Mouse (Mus musculus): ENCODE results near the gene Mrpl4. TPM values are rescaled to one million over a fixed set of nuclear protein-coding genes. Genes with fewer than 3 reads are reported as not detected.

Mrpl4 gene
- total and polyA plus RNA-seq, 3 experiments: 280 to 474 TPM; not detected in 1

- TF ChIP-seq TCF12 (IDR thresholded peaks at IDR 0.05; ENCODE audit: low read depth, low read length): no peak
- no peak for TF ChIP-seq CTCF (IDR thresholded peaks at IDR 0.05 in 2 of 3, conservative IDR thresholded peaks at IDR 0.05 in 1 of 3; ENCODE audit: control insufficient read depth in 1 of 3, insufficient read depth in 1 of 3, low read depth in 2 of 3, low read length in 3 of 3, poor library complexity in 1 of 3, severe bottlenecking in 1 of 3)
- TF ChIP-seq GATA1 (IDR thresholded peaks at IDR 0.05; ENCODE audit: low read depth, low read length): no peak
- TF ChIP-seq POLR2AphosphoS5 (IDR thresholded peaks at IDR 0.05; ENCODE audit: borderline replicate concordance, low read depth, low read length): no peak
- TF ChIP-seq UBTF (IDR thresholded peaks at IDR 0.05; ENCODE audit: borderline replicate concordance, insufficient read depth, low read depth, low read length): no peak
- TF ChIP-seq TBP (IDR thresholded peaks at IDR 0.05; ENCODE audit: low read depth, low read length): no peak
- TF ChIP-seq GABPA (IDR thresholded peaks at IDR 0.05; ENCODE audit: low read depth, low read length): no peak
- Histone ChIP-seq H3K4me1 (ENCODE audit: control insufficient read depth in 1 of 2, insufficient read depth in 2 of 2, low read length in 2 of 2) (peaks cover 10 to 24% of the 10 kb centered on the region in 2 experiments), H3K79me2 (ENCODE audit: control insufficient read depth, insufficient read depth, low read length, poor library complexity) (peaks cover 9% of the 10 kb centered on the region), H3K9me3 (replicated peaks; ENCODE audit: insufficient read depth, low read length) (no peaks in the 10 kb centered on the region), H3K36me3 (ENCODE audit: control insufficient read depth in 1 of 2, insufficient read depth in 2 of 2, low read length in 2 of 2) (peaks cover 3 to 17% of the 10 kb centered on the region in 2 experiments), H3K4me3 (ENCODE audit: control insufficient read depth in 1 of 2, insufficient read depth in 1 of 2, low read depth in 2 of 2, low read length in 2 of 2) (no peak overlapping the region), H3K27me3 (ENCODE audit: control insufficient read depth in 1 of 2, insufficient read depth in 2 of 2, low read length in 2 of 2) (no peaks in the 10 kb centered on the region), H3K9ac (ENCODE audit: control insufficient read depth, low read depth, low read length, poor library complexity, severe bottlenecking) (no peak overlapping the region), H3K27ac (ENCODE audit: control insufficient read depth, low read depth, low read length) (no peak overlapping the region)
- DNase-seq (ENCODE audit: low read depth, low spot score): no peak
Measured at GRCm38 (mm10) chr9:21007313-21007952, 4.9 kb downstream of the Mrpl4 start.

GRCm38 (mm10) chr9:21008007-21008406 is 5.5 kb downstream of the Mrpl4 start:
- H3K27ac ChIP-seq (ENCODE audit: control insufficient read depth, low read depth, low read length): no peak overlapping the region
- TF ChIP-seq CTCF (IDR thresholded peaks at IDR 0.05 in 2 of 3, conservative IDR thresholded peaks at IDR 0.05 in 1 of 3; ENCODE audit: control insufficient read depth in 1 of 3, insufficient read depth in 1 of 3, low read depth in 2 of 3, low read length in 3 of 3, poor library complexity in 1 of 3, severe bottlenecking in 1 of 3) (peak in 1 of 3 experiments; percentile 45; a peak in 2 of 6 replicates), SMC3 (IDR thresholded peaks at IDR 0.05; ENCODE audit: low read depth, low read length) (no peak)
- DNase-seq (ENCODE audit: low read depth, low spot score): peak; percentile 59
- no peaks in the 10 kb centered on the region for H3K9me3 ChIP-seq (replicated peaks; ENCODE audit: insufficient read depth, low read length)
- H3K36me3 ChIP-seq (ENCODE audit: control insufficient read depth in 1 of 2, insufficient read depth in 2 of 2, low read length in 2 of 2): peaks cover 3 to 21% of the 10 kb centered on the region in 2 experiments
- no peak overlapping the region for H3K4me3 ChIP-seq (ENCODE audit: control insufficient read depth in 1 of 2, insufficient read depth in 1 of 2, low read depth in 2 of 2, low read length in 2 of 2)
- H3K4me1 ChIP-seq (ENCODE audit: control insufficient read depth in 1 of 2, insufficient read depth in 2 of 2, low read length in 2 of 2): peaks cover 10 to 29% of the 10 kb centered on the region in 2 experiments
- H3K79me2 ChIP-seq (ENCODE audit: control insufficient read depth, insufficient read depth, low read length, poor library complexity): peaks cover 6% of the 10 kb centered on the region
- H3K9ac ChIP-seq (ENCODE audit: control insufficient read depth, low read depth, low read length, poor library complexity, severe bottlenecking): no peak overlapping the region
- no peaks in the 10 kb centered on the region for H3K27me3 ChIP-seq (ENCODE audit: control insufficient read depth in 1 of 2, insufficient read depth in 2 of 2, low read length in 2 of 2)

GRCm38 (mm10) chr9:21010362-21010761 is 7.8 kb downstream of the Mrpl4 start:
- Histone ChIP-seq H3K4me3 (ENCODE audit: control insufficient read depth in 1 of 2, insufficient read depth in 1 of 2, low read depth in 2 of 2, low read length in 2 of 2) (no peak overlapping the region), H3K79me2 (ENCODE audit: control insufficient read depth, insufficient read depth, low read length, poor library complexity) (no peaks in the 10 kb centered on the region; the same call in 1 of the 2 replicates), H3K36me3 (ENCODE audit: control insufficient read depth in 1 of 2, insufficient read depth in 2 of 2, low read length in 2 of 2) (peaks cover 0 to 22% of the 10 kb centered on the region in 2 experiments; a peak in 3 of 4 replicates), H3K9ac (ENCODE audit: control insufficient read depth, low read depth, low read length, poor library complexity, severe bottlenecking) (no peak overlapping the region), H3K27ac (ENCODE audit: control insufficient read depth, low read depth, low read length) (no peak overlapping the region), H3K9me3 (replicated peaks; ENCODE audit: insufficient read depth, low read length) (no peaks in the 10 kb centered on the region), H3K27me3 (ENCODE audit: control insufficient read depth in 1 of 2, insufficient read depth in 2 of 2, low read length in 2 of 2) (no peaks in the 10 kb centered on the region), H3K4me1 (ENCODE audit: control insufficient read depth in 1 of 2, insufficient read depth in 2 of 2, low read length in 2 of 2) (peaks cover 10 to 36% of the 10 kb centered on the region in 2 experiments)
- TF ChIP-seq MAFK (IDR thresholded peaks at IDR 0.05; ENCODE audit: borderline replicate concordance, low read depth, low read length): no peak
- TF ChIP-seq TCF12 (IDR thresholded peaks at IDR 0.05; ENCODE audit: low read depth, low read length): no peak
- TF ChIP-seq NRF1 (IDR thresholded peaks at IDR 0.05; ENCODE audit: insufficient read depth, low read depth, low read length, poor library complexity, severe bottlenecking): no peak
- TF ChIP-seq ETS1 (IDR thresholded peaks at IDR 0.05; ENCODE audit: low read depth, low read length): no peak
- no peak for TF ChIP-seq USF2 (IDR thresholded peaks at IDR 0.05; ENCODE audit: borderline replicate concordance in 1 of 2, insufficient read depth in 1 of 2, low read depth in 1 of 2, low read length in 2 of 2)
- no peak for TF ChIP-seq USF1 (IDR thresholded peaks at IDR 0.05; ENCODE audit: low read depth, low read length)
- no peak for TF ChIP-seq EP300 (IDR thresholded peaks at IDR 0.05; ENCODE audit: low read depth in 1 of 2, low read length in 2 of 2)
- TF ChIP-seq TBP (IDR thresholded peaks at IDR 0.05; ENCODE audit: low read depth, low read length): no peak
- no peak for TF ChIP-seq MAZ (IDR thresholded peaks at IDR 0.05; ENCODE audit: low read depth, low read length)
- no peak for TF ChIP-seq SIN3A (IDR thresholded peaks at IDR 0.05; ENCODE audit: low read length)
- TF ChIP-seq ZNF384 (IDR thresholded peaks at IDR 0.05; ENCODE audit: low read depth, low read length): no peak
- no peak for TF ChIP-seq MYB (IDR thresholded peaks at IDR 0.05; ENCODE audit: low read depth, low read length)
- TF ChIP-seq POLR2AphosphoS5 (IDR thresholded peaks at IDR 0.05; ENCODE audit: borderline replicate concordance, low read depth, low read length): no peak
- no peak for TF ChIP-seq SMC3 (IDR thresholded peaks at IDR 0.05; ENCODE audit: low read depth, low read length)
- TF ChIP-seq KAT2A (conservative IDR thresholded peaks at IDR 0.05; ENCODE audit: low read depth, low read length): no peak
- DNase-seq (ENCODE audit: low read depth, low spot score): no peak
